Mouse (Mus musculus) forelimb bud, embryonic 11.5 days (tissue): ENCODE results near the gene Mtcl1.
A peak's percentile ranks its signal among the peaks of the same experiment; 100 is the strongest.

Experiments used
- DNase-seq: peaks from one replicate; pipeline ENCODE4 v3.0.0-alpha.2; 2012; ENCODE audit warnings: low read depth, low spot score

Gene Mtcl1

DNA sequence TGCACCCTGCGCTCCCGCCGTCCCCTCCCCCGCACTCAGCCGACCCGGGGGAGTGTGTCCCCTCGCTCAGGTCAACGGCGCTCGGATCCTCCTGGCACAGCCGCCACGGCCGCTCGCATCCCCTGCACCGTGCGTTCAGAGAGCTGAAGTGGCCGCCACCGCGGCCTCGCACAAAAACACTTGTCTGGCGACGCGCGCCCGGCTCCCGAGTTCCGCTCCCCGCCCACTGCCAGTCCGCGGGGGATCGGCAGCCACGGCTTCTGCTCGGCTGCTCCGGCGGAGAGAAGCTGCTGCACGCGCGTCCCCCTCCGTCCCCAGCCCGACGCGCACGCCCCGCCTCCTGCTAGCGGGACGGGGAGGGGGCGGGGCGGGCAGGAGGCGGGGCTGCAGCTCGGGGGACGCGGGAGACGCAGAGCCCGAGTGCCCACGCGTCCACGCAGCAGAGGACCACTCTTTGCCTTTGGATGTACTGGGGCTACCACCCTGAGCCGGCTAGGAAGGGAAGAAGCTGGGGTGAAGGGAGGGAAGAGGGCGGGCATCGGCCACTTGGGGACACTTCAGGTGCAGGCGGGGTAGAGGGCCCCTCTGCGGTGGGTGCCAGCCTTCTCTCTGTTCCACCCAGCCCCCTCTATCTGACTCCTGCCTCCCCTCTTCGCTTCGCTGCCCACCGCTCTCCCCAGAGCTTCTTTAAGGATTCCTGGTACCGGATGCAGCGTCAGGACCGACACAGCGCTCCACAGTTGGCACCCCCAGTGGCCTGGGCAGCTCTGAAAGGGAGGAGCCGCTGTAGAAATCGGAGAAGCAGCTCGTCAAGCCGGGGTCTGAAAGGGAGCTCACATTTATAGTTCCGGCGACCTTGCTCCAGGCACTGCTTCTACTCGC, at the start of gene Mtcl1:
Mtcl1 (minus strand) TSS at position 291 of the 882 bp plus-strand sequence.
- DNase-seq, result peak; percentile 60

DNA sequence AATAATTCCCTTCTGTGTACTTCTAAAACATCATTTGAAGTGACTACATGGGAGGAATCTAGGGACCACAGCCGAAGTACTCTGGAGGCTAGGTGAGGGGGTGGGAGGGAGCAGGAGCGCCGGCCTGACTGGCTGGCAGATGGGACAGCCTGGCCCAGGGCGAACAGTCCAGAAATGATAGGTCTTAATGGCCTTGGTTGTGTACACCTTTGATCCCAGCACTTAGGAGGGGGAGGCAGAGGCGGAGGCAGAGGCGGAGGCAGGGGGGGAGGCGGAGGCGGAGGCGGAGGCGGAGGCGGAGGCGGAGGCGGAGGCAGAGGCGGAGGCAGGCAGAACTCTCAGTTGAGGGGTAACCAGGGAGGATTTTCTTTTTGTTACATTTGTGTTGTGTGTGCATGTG, 49.0 kb upstream of the Mtcl1 start:
- no peak for DNase-seq

DNA sequence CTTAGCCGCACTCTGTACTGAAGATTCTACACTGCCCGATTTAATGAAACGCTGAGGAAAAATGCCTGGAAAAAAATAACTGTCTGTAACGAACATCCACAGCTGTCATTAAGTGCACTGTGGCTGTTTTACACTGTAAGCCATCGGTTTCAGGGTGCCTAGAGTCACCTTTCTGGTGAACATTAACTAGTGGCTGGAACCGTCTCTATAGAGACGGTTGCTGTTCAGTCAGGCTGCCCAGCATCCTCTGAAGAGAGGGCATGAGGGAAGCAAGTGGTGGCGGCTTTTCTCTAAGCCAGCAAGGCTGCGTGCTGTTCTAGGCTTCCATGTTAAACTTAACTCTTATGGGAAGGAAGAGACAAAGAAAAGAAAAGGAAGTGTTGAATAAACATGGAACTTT, 47.0 kb upstream of the Mtcl1 start:
- DNase-seq, result no peak

DNA sequence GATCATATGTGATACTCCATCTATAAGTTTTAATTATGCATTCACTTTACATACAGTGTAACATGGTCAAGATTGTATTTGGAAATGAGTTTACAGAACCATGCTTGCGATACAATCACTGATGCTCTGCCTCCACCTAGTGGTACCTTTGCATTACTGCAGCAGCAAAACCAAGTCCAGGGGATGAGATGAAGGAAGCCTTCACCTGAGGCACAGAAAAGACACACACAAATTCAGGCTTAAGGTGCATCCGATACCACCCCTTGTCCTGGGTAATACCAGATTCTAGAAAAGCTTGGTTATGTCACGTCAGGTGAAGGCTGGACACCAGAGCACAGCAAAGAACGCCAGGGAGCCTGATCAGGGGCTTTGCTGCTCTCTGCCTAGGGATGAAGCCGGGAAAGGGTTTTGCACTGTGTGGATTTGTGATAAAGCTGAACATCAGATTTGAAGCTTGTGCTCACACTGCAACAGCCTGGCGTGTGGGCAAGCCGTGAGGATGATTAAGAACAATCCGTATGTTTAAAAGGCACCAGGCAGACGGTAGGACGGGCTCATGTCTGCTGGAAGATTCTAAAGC, 40.6 kb upstream of the Mtcl1 start:
- peak; percentile 69 for DNase-seq

DNA sequence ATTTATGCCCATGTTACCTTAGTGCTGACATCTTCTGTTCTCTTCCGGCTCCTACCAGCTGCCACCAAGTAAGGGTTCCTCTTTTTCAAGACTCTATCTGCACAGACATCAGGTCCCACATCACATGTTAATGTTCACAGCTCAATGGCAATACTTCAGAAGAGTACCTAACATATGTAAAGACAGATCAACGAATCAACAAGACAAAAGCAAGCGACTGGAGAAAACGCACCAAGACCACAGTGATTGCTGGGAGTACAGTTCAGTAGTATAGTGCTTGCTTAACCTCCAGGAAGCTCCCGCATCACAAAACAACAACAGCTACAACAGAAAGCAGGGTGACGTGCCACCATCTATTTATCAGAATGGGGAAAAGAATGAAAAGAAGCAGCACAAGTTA, 37.0 kb upstream of the Mtcl1 start:
- DNase-seq, result no peak

DNA sequence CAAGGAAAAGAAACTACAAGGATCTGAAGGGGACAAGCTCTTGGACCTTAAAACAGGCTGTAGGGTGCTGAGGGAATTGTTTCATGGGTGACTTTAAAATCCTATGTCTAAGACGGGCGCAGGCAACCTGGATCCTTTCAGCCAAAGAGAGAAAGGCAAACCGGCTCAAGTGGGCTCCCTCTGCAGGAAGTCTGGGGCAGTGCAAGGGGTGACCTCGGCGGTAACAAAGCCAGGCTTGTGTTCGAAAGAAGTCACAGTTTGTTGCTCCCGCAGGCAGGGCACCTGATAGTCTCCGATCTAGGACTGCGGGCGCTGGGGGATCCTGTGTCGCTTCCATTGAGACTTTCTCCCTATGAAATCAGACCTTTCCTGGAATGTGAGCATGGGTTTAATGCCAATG, 36.2 kb upstream of the Mtcl1 start:
- peak; percentile 71 for DNase-seq

DNA sequence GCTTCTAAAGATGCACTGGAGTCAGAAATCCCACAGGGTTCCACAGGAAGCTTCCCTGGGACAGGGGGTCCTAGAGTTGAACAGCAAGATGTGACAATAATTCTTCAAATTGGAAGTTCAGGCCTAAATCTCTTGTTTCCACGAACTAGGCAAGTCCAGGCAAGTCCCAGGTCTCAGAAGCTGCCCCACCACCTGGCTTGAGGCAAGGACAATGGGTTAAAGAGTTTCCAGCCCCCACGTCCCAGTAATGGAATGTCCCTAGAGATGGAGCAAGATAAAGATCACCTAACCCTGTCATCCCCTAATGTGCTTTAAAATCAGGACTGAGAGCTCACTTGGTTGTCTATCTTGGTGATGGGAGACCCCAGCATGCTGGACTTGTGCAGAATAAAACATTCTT, 35.4 kb upstream of the Mtcl1 start:
- DNase-seq, result no peak

DNA sequence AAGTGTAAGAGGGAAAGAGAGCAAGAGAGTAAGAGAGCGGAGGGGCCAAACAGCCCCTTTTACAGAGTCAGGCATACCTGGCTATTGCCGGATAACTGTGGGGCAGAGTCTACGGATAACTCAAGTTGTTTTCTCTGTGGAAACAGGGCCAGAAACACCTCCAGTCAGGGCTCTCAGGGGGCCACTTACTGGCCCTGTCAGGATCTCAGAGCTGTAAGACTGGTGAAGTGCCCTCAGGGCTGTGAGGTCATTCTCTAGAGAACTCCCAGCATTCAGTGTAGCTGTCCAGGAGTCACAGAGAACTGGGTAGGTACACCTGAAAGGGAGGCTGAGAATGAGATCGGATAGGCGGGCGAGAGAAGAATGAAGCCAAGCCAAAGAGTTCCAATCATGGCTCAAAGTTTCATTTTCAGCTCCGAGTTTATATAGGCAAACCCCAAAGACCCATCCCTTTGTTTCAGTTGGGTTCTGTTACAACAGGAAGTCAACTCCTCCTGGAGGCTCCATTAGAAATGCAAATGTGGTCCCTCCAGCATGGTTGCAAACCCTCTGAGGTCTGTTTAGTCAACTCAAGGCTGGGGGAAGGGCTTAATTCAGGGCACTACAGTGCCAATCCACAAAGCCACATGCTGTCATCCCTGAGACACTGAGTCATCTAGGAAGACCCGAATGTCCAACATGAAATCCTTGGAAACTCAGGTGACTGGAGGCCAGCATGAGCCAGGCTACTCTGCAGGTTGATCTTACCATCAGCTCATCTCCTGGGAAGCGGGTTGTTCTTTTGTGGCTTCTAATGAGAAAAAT, 34.3 kb upstream of the Mtcl1 start:
- no peak for DNase-seq

DNA sequence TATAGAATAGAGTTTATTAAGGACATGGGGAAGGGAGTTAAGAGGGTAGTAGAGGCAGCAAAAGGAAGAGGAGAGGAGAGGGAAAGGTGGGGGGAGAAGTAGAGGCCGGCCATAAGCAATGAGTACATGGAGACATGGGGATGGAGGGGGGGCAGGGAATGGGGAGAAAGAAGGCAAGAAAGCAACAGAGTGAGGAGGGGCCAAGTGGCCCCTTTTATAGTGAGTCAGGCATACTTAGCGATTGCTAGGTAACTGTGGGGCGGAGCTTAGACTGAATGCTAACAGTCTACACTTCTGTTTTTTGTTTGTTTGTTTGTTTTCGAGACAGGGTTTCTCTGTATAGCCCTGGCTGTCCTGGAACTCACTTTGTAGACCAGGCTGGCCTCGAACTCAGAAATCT, 31.7 kb upstream of the Mtcl1 start:
- DNase-seq, result no peak

DNA sequence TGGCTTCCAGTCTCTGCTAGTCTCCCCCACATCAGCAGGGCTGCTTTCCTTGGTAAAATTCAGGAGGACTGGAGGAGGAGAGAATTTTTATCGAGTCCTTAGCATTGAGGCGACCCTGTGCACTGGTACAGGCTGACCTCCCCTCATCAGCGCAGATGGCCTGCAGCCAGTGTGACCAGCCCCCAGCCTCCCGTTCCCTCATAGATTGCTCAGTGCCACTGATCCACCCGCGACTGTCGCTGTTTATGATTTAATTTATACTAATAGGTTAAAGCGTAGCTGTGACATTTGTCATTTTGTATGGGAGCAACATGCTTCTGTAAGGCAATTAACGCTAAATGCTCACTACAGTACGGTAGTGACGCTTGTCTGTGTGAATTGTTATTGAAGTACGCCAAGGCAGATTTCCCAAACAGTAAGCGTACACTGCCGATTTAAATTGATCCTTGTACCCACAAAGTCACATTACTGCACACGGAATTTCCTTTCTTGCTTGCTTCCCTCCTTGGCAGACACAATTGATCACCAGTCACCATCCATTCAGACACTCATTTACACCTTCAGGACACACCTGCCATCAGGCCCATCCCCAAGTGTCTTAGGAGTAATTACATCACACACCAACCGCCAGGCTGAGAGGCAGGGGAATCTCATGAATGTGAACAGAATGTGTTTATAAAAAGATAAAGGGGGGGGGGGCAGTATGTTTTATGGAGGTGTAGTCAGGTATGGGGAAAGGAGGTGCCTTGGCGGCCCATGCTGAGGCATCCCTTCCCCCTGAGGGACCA, 31.1 kb upstream of the Mtcl1 start:
- DNase-seq, result no peak

DNA sequence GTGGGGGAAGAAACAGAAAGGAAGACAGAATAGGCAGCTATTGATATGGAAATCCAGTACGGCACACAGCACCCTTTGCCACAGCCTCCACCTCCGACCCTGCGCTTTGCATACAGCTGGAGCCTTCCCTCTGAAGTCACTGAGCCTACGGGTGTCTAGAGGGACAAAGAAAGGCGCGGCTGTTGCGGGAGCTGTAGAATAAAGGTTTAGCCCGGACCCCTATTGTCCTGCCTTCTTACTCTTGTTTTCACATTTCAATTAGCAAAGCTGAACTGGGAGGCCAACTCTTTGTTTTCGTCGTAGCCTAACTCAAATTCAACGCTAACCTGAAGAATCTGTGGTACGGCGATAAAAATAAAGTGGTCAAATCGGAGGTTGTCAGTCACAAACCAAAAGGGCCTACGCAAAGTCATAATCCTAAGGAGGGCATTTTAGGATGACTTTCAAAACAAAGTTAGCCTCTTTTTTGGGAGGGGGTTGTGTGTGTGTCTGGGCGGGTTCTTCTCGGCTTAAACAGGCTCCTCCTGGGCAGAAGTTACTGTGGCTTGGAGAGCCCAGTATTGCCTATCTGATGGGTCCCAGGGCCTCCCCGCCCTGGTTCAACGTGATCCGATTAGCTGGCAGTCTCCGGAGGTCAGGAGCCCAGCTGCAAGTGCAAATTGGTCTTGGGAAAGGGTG, 30.4 kb upstream of the Mtcl1 start:
- no peak for DNase-seq

DNA sequence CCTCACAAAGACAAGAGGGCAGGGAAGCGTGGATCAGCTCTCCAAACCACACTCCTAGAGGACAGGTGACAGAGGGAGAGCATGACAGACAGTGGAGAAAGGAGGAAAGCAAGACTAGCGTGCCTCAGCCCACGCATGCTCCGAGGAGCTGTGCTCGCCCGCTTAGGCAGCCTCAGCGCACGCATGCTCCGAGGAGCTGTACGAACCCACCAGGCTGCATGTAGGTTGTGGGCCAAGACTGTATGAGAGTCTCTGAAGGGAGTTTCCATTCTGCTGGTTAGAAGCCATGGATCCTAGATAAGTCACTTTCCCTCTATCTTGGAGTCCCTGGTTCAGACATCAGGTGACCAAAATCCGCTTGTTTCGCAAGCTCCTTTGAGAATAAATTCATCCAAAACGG, 29.8 kb upstream of the Mtcl1 start:
- no peak for DNase-seq

DNA sequence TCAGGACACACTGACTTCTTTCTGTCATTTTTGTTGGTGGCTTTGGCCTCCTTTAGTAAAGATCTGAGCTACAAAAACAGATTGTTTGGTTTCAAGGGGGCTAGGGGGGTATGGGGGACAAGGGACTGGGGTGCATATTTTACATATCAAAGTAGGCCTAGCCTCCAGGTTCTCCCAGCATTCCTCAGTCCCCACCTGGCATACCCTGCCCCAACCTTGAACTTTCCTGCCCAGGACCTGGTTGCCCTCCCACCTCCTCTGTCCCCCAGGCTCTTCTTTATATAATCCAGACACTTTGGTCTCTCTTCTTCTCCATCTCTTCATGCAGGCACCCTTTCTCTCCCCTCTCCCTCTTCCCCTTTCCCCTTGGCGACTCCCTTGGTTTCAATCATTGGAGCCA, 23.7 kb upstream of the Mtcl1 start:
- DNase-seq, result no peak

DNA sequence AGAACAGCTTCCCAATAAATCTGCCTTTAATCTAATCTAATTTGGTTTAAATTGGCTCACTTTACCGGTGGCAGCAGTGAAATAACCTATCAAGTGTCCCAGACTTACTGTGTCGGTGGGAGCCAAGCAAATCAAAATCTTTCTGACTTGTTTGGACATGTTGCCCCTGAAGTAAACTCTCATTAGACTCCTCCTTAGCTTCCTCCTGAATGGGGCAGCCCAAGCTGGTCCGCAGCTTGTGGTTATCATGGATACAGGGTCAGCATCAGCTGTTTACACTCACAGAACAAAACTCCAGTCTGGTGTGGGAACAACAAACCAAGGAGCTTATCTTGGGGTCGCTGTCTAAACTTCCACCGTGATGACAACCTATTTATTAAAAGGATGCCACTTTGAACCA, 22.2 kb upstream of the Mtcl1 start:
- DNase-seq, result no peak

DNA sequence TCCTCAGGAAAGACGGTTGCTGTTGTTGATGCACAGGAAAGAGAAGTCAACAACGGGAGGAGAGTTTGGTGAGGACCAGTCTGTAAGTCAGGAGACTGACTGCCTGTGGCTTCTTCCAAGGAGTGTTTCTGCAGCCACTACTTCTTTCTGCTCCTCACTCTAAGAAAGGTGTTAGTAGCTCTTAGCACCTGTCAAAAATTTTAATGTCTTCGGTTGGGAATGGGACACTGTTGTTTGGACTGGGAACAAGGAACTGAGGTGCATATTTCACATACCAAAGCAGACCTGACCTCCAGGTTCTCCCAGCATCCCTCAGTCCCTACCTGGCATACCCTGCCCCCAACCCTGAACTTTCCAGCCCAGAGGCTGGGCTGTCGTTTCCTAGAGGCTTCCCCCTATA, 21.7 kb upstream of the Mtcl1 start:
- no peak for DNase-seq

DNA sequence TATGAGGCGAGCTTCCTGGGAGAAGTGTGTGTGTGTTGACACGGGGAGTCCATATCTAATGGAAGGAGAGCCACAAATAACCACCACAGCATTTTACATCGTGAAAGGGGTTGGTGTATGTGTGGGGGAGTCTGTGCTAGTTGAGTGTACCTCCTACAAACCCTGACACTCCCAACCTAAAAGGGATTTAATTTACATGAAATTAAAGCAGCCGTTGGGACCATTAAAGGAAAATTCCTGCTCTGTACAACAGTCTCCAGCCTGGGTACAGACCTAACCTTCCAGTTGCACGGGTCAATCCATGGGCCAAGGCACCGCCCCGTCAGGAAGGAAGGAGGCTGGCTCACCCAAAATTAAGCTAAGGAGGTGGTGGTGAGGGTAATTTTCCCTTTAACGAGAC, 20.5 kb upstream of the Mtcl1 start:
- no peak for DNase-seq

DNA sequence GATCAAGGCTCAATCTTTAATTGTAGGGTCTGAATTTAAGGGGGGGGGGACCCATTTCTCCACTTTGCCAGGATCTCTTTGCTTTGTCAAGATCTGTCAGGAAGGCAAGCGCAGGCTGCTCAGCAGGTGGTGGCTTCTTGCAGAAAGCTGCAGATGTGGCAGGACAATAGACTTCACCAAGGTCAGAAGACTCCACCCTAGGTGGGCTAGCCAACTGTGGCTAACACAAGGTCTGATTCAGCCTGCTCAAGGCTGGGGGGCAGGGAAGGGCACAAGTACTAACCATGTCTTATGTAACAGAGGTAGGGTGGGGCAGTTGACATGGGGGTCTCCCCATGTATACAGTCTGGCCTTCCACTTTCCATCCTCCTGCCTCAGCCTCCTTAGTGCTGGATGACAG, 7.7 kb upstream of the Mtcl1 start:
- DNase-seq, result no peak

DNA sequence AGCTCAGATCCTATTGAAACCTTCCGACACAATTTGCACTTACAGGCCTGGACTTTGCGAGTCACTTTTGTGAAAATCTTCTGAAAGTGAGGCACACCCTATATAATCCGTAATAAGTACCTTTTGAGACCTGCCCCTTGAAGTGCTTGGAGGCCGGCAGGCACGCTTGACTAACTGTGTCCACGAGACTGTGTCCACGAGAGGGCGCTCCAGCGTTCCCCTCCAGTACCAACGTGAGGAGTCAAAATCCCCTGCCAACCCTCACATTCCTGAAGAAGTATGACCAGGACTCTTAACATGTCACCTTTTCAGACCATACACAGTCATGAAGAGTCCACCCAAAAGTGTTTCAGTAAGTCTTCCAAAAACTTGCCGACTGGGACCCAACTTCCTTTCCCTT, 1.6 kb upstream of the Mtcl1 start:
- DNase-seq, result peak; percentile 92

DNA sequence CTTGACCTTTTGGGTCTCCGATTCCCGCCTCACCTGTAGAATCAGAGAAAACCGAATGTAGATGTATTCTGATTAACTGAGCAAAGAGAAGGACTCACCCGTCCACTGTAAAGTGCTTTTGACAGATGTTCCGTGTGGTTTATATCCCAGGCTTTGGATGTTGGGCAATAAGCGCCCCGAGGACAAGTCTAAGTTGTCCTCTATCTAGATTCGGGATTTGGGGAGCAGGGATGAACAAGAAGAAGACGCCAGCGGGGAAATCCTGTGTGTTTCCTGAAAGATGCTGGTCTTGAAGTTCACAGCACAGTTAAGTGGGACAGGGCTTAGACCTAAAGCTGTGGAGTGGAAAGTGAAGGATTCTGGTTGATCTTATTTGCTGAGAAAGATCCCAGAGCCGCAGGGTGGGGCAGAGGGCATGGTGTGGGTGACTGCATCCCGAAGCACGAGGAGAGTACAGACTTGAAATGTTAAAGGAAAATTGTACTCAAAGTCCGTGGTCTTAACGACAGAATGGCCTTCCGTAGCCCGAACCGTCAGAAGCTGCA, 1.0 kb upstream of the Mtcl1 start:
- DNase-seq, result no peak

DNA sequence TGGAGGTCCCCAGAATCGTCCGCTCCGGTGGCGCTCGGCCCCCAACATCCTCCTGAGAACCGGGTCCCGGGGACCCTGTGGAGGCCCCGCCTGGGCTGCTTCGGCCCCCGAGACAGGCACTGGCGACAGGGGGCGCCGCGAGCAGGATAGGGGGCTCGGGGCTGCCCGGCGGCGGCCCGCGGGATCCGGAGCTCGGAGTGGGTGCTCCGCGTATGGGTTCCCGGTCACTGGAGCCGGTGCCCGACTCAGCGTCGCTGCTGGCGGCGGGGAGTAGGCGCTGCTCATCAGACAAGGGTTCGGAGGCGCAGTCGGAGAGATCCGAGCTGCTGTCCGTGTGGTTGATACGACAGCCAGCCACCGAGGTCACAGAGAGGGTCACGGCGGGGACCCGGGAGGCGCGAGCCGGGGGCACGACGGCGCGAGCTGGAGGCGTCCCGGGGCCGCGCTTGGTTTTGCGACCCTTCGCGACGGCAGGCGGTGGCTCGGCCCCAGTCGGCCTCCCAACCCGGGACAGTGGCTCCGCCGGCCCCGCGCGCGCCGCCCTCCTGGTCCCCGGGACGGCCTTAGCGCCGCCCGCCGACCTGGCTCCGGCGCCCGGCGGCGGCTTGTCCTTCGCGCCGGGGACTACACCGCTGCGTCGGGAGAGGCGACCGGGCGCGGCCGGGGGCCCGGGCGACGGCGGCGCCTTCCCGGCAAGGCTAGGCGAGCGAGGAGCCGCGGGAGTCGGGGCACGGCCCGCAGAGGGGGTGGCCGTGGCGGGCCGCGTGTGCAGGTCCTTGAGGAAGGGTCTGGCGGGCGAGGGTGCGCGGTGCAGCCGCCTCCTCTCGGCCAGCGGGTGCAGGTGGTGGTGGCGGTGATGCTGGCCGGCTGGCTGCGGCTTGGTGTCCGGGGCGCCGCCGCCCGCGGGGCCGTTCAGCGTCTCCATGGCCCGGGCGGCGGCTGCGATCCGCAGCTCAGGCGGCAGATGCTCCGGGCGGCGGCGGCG, 837 bp downstream of the Mtcl1 start:
- DNase-seq, result no peak
